Mouse (Mus musculus) hindlimb bud, embryonic 11.5 days (tissue): ENCODE measurements around the gene Cercam.

Experiments
- DNase-seq: peaks from one replicate; pipeline ENCODE4 v3.0.0-alpha.2; 2012; ENCODE audit warnings: low read depth, low spot score; ENCODE audit errors: extremely low spot score

The Cercam gene

GRCm38 (mm10) chr2:29868949-29869645, at the start of gene Cercam:
TSS of gene Cercam (plus strand) at chr2:29869164.
- peak; percentile 72 for DNase-seq

- no peak for DNase-seq
Observed at GRCm38 (mm10) chr2:29819363-29819762, 49.6 kb upstream of the Cercam start.

GRCm38 (mm10) chr2:29820025-29820817, 48.7 kb upstream of the Cercam start, which contains the start of gene Urm1:
TSS of gene Urm1 (plus strand) at chr2:29820075.
- DNase-seq, result no peak

GRCm38 (mm10) chr2:29826318-29826925, 42.5 kb upstream of the Cercam start:
- no peak for DNase-seq

GRCm38 (mm10) chr2:29826926-29827708, 41.8 kb upstream of the Cercam start:
- DNase-seq, result peak; percentile 85

- no peak for DNase-seq
Observed at GRCm38 (mm10) chr2:29827709-29828024, 41.3 kb upstream of the Cercam start.

GRCm38 (mm10) chr2:29831106-29831505, 37.9 kb upstream of the Cercam start:
- DNase-seq, result no peak

GRCm38 (mm10) chr2:29833796-29834195, 35.2 kb upstream of the Cercam start:
- no peak for DNase-seq

GRCm38 (mm10) chr2:29835391-29835899, 33.5 kb upstream of the Cercam start:
- DNase-seq, result no peak

- DNase-seq, result no peak
Observed at GRCm38 (mm10) chr2:29839460-29839859, 29.5 kb upstream of the Cercam start.

- no peak for DNase-seq
Observed at GRCm38 (mm10) chr2:29843231-29844105, 25.5 kb upstream of the Cercam start.

GRCm38 (mm10) chr2:29844115-29844514, 24.8 kb upstream of the Cercam start:
- no peak for DNase-seq

- no peak for DNase-seq
Observed at GRCm38 (mm10) chr2:29844661-29845060, 24.3 kb upstream of the Cercam start.

GRCm38 (mm10) chr2:29845636-29846035, 23.3 kb upstream of the Cercam start:
- no peak for DNase-seq

- no peak for DNase-seq
Observed at GRCm38 (mm10) chr2:29846061-29846853, 22.7 kb upstream of the Cercam start.

- no peak for DNase-seq
Observed at GRCm38 (mm10) chr2:29846911-29847310, 22.1 kb upstream of the Cercam start.

GRCm38 (mm10) chr2:29849041-29849440, 19.9 kb upstream of the Cercam start:
- no peak for DNase-seq

GRCm38 (mm10) chr2:29849841-29850480, 19.0 kb upstream of the Cercam start:
- no peak for DNase-seq
